Mouse (Mus musculus): ENCODE data around the gene Rnf148. TPM values are rescaled to one million over a fixed set of nuclear protein-coding genes. Genes with fewer than 3 reads are reported as not detected.

The Rnf148 gene
- not detected in 2 replicates for polyA plus RNA-seq (2011; ENCODE audit: insufficient read depth, insufficient read length, low replicate concordance, missing spikeins)

DNA sequence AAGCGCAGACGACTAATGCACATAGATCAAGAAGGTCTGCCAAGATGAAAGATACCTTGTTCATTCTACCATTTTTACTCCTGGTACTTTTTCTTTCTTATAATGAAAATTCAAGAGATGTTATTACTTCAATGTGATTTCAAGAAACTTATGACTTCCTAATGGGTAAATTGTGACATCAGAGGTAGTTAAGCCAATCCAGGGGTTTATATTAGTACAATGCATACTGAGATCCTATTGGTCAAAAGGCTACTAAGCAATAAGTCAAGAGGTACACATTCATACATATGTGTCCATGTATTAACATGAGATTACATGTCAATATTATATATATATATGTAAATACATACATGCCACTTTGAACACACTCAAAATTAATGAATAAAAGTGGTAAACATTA, at the start of gene Rnf148:
Gene Rnf148 (minus strand): TSS at position 101 of the 400 bp plus-strand sequence.
- TF ChIP-seq POLR2A (IDR thresholded peaks at IDR 0.05; ENCODE audit: borderline replicate concordance, control insufficient read depth, low read depth, low read length) (no peak), CTCF (IDR thresholded peaks at IDR 0.05; ENCODE audit: control insufficient read depth, insufficient read depth, low read length) (no peak)
- H3K27ac ChIP-seq (ENCODE audit: control insufficient read depth, insufficient read depth, low read depth, low read length, poor library complexity), result no peak within 1 kb of the TSS
- no peak within 1 kb of the TSS for H3K4me3 ChIP-seq (replicated peaks; ENCODE audit: control insufficient read depth, low read depth, low read length)
- WGBS, result 87% methylated on average over 2 of the region's 2 CpGs
- no peaks in the 10 kb centered on the region for H3K4me1 ChIP-seq (ENCODE audit: control insufficient read depth, insufficient read depth, low read length)

DNA sequence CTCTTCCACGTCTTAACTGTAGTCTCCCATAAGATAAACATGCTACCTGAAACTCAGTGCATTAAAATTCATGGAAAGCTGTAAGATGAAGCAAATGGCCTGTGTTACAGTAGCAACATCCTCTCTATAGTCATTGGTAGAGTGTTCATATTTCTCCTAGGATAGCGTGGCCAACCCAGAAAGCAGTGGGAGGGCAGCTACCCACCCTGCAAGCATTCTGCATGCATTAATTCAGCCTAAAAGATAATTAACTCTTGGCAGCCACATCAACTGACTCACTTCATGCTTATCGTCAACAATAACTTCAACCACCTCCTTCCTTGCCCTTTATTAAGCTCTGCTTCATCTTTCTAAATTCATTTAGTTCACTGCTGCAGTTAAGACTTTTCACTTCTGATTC, 45.9 kb upstream of the Rnf148 start:
- WGBS, result 78% methylated on average over 3 of the region's 3 CpGs
- H3K4me1 ChIP-seq (ENCODE audit: control insufficient read depth, insufficient read depth, low read length), result no peaks in the 10 kb centered on the region
- TF ChIP-seq CTCF (IDR thresholded peaks at IDR 0.05; ENCODE audit: control insufficient read depth, insufficient read depth, low read length) (no peak), POLR2A (IDR thresholded peaks at IDR 0.05; ENCODE audit: borderline replicate concordance, control insufficient read depth, low read depth, low read length) (no peak)
- no peak overlapping the region for H3K27ac ChIP-seq (ENCODE audit: control insufficient read depth, insufficient read depth, low read depth, low read length, poor library complexity)
- H3K4me3 ChIP-seq (replicated peaks; ENCODE audit: control insufficient read depth, low read depth, low read length), result no peak overlapping the region

DNA sequence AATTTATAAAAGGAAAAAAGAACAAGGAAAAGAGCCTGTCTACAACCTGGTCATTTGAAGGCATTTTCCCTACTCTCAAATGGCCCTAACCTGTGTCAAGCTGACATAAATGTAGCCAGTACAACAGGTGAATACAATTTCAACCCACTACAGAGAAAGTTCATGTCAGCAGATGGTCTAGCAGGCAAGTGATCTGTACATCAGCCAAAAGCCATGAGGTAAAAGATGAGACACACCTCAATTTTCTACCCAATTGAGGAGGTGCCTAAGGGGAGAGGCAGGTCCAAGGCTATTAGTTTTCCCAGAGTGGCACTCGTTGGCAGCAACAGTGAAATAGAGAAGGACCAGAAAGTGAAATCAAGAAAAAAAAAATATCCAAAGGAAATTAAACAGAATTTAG, 23.2 kb upstream of the Rnf148 start:
- WGBS, result 65% methylated on average over 1 of the region's 1 CpGs
- no peak overlapping the region for H3K4me3 ChIP-seq (replicated peaks; ENCODE audit: control insufficient read depth, low read depth, low read length)
- no peak for TF ChIP-seq CTCF (IDR thresholded peaks at IDR 0.05; ENCODE audit: control insufficient read depth, insufficient read depth, low read length)
- TF ChIP-seq POLR2A (IDR thresholded peaks at IDR 0.05; ENCODE audit: borderline replicate concordance, control insufficient read depth, low read depth, low read length), result no peak
- no peaks in the 10 kb centered on the region for H3K4me1 ChIP-seq (ENCODE audit: control insufficient read depth, insufficient read depth, low read length)
- H3K27ac ChIP-seq (ENCODE audit: control insufficient read depth, insufficient read depth, low read depth, low read length, poor library complexity), result no peak overlapping the region

DNA sequence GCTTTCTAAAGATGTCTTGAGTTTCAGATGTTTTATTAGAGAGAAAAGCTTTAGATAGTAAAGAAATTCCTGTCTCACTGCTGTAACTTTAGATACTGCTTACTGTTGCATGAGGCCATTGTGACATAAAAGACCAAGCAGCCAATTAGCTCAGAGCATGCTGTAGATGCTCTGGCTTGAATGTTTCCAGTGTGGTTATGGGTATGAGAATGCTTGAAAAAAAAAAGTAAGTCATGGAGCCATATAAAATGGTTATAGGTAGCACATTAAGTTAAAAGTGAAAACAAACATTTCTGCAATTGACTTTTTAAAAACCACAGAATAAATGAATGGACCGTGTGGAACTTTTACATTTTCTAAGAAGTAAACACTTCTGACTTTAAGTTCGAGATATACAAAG, 4.7 kb downstream of the Rnf148 start, which contains the start of gene Rnf133:
Gene Rnf133 (minus strand): TSS at position 101 of the 400 bp plus-strand sequence.
- Histone ChIP-seq H3K4me3 (replicated peaks; ENCODE audit: control insufficient read depth, low read depth, low read length) (no peak within 1 kb of the TSS), H3K4me1 (ENCODE audit: control insufficient read depth, insufficient read depth, low read length) (no peaks in the 10 kb centered on the region), H3K27ac (ENCODE audit: control insufficient read depth, insufficient read depth, low read depth, low read length, poor library complexity) (no peak within 1 kb of the TSS; the same call in 1 of the 2 replicates)
- TF ChIP-seq POLR2A (IDR thresholded peaks at IDR 0.05; ENCODE audit: borderline replicate concordance, control insufficient read depth, low read depth, low read length), result no peak
- TF ChIP-seq CTCF (IDR thresholded peaks at IDR 0.05; ENCODE audit: control insufficient read depth, insufficient read depth, low read length), result no peak
- 74% methylated on average over 2 of the region's 2 CpGs for WGBS

DNA sequence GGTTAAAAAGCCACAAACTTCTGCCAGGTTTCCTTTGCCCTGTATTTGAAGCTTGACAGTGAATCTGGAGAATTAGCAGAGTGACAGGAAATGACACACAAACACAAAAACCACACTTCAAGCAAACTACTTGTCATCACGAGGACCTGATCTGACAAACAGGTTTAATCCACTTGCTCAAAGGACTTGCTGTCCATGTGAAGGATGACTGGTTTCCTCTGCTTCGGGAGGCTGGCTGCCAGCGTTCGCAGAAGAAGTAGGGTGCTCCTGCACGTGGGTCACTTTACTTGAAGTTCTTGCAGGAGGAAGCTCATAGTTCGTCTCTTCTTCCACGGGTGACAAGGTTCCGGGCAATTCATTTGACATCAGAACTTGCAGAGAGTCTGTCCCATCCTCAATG, 6.2 kb downstream of the Rnf148 start:
- no peak for TF ChIP-seq POLR2A (IDR thresholded peaks at IDR 0.05; ENCODE audit: borderline replicate concordance, control insufficient read depth, low read depth, low read length)
- TF ChIP-seq CTCF (IDR thresholded peaks at IDR 0.05; ENCODE audit: control insufficient read depth, insufficient read depth, low read length), result no peak
- no peak overlapping the region for H3K27ac ChIP-seq (ENCODE audit: control insufficient read depth, insufficient read depth, low read depth, low read length, poor library complexity)
- no peaks in the 10 kb centered on the region for H3K4me1 ChIP-seq (ENCODE audit: control insufficient read depth, insufficient read depth, low read length)
- 5% methylated on average over 8 of the region's 8 CpGs for WGBS
- H3K4me3 ChIP-seq (replicated peaks; ENCODE audit: control insufficient read depth, low read depth, low read length), result no peak overlapping the region

DNA sequence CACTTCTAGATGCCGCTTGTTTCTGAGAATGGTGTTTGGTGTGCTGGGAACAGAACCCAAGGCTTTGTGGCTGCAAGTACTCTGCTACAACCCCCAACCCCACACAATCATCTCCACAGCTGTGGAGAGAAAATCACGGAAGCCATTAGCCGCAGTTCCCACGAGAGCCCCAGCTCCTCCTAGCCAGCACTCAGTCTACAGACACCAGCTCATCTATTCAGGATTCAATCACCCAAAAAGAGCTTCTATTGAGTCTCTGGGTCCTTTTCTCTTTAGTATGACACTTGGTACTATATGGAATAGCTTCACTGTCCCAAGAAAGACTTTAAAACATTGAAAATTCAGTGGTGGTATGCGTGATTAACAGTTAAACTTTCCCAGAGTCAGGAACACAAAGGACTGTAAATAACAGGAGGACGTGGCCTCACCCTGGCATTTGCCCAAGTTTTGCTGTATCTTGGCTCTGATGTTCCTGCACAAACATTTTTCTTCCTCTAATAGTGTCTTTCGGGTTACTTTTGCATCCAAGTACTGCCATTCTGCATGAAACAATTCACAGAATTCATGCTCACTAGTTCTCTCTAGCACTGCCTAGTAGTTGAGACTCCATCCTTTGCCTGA, 7.2 kb downstream of the Rnf148 start:
- WGBS, result 69% methylated on average over 7 of the region's 7 CpGs
- Histone ChIP-seq H3K27ac (ENCODE audit: control insufficient read depth, insufficient read depth, low read depth, low read length, poor library complexity) (no peak overlapping the region), H3K4me3 (replicated peaks; ENCODE audit: control insufficient read depth, low read depth, low read length) (no peak overlapping the region), H3K4me1 (ENCODE audit: control insufficient read depth, insufficient read depth, low read length) (no peaks in the 10 kb centered on the region)
- TF ChIP-seq POLR2A (IDR thresholded peaks at IDR 0.05; ENCODE audit: borderline replicate concordance, control insufficient read depth, low read depth, low read length) (no peak), CTCF (IDR thresholded peaks at IDR 0.05; ENCODE audit: control insufficient read depth, insufficient read depth, low read length) (no peak)

DNA sequence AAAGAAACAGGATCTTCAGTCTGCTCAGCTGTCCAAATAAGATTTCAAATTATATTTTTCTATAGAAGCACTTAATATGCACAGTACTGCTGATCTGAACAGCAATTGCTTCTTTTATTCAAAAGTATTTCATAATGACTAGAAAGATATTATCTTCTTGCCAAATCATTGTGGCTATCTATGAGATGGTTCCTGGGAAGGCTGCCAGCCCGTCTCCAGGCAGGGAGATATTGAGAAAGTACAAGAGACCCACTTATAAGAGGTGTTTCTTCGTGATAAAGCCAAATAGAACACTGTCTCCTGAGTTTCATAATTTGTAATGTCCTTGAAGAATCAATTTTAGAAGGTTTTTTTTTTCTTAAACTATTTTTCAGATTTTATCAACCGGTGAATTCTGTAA, 17.9 kb downstream of the Rnf148 start:
- TF ChIP-seq CTCF (IDR thresholded peaks at IDR 0.05; ENCODE audit: control insufficient read depth, insufficient read depth, low read length), result no peak
- TF ChIP-seq POLR2A (IDR thresholded peaks at IDR 0.05; ENCODE audit: borderline replicate concordance, control insufficient read depth, low read depth, low read length), result no peak
- H3K4me1 ChIP-seq (ENCODE audit: control insufficient read depth, insufficient read depth, low read length), result no peaks in the 10 kb centered on the region
- 23% methylated on average over 3 of the region's 3 CpGs for WGBS
- H3K4me3 ChIP-seq (replicated peaks; ENCODE audit: control insufficient read depth, low read depth, low read length), result no peak overlapping the region
- H3K27ac ChIP-seq (ENCODE audit: control insufficient read depth, insufficient read depth, low read depth, low read length, poor library complexity), result no peak overlapping the region

DNA sequence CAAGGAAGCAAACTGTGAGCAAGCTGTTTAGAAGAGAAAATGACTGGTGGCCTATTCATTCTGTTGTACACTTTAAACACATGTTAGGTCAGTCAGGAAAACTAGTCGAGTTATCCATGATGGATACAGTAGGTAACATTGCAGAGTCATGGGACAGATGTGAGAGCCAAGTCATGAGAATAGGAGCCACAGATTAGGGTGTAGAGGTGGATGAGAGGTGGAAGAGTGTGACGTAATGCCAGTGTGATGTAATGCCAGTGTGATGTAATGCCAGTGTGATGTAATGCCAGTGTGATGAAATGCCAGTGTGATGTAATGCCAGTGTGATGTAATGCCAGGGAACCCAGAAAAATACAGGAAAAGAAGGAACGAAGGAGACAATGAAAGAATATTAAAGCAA, 19.7 kb downstream of the Rnf148 start:
- TF ChIP-seq POLR2A (IDR thresholded peaks at IDR 0.05; ENCODE audit: borderline replicate concordance, control insufficient read depth, low read depth, low read length) (no peak), CTCF (IDR thresholded peaks at IDR 0.05; ENCODE audit: control insufficient read depth, insufficient read depth, low read length) (no peak)
- no peaks in the 10 kb centered on the region for H3K4me1 ChIP-seq (ENCODE audit: control insufficient read depth, insufficient read depth, low read length)
- no peak overlapping the region for H3K4me3 ChIP-seq (replicated peaks; ENCODE audit: control insufficient read depth, low read depth, low read length)
- H3K27ac ChIP-seq (ENCODE audit: control insufficient read depth, insufficient read depth, low read depth, low read length, poor library complexity), result no peak overlapping the region
- WGBS, result 55% methylated on average over 3 of the region's 3 CpGs

DNA sequence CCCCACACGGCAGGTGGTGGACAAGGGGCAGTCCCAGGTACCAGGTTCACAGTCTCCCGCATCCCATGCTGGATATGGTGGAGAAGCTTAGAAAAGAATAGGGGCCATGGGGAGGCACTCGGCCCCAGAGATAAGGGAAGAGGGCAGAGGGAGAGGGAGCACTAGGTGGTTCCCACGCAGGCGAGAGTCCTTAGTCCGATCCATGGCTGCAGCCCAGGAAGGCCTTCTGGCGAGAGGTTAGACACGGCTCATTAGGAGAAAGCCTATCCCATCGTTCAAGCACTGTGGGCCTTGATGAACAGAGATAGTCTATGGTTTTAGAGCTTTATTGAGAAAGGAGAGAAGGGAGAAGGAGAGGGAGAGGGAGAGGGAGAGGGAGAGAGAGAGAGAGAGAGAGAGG, 20.9 kb downstream of the Rnf148 start:
- no peak for TF ChIP-seq POLR2A (IDR thresholded peaks at IDR 0.05; ENCODE audit: borderline replicate concordance, control insufficient read depth, low read depth, low read length)
- no peak for TF ChIP-seq CTCF (IDR thresholded peaks at IDR 0.05; ENCODE audit: control insufficient read depth, insufficient read depth, low read length)
- WGBS, result 82% methylated on average over 9 of the region's 9 CpGs
- H3K4me1 ChIP-seq (ENCODE audit: control insufficient read depth, insufficient read depth, low read length), result no peaks in the 10 kb centered on the region
- H3K27ac ChIP-seq (ENCODE audit: control insufficient read depth, insufficient read depth, low read depth, low read length, poor library complexity), result no peak overlapping the region
- no peak overlapping the region for H3K4me3 ChIP-seq (replicated peaks; ENCODE audit: control insufficient read depth, low read depth, low read length)

All from bone marrow, adult 2 months (tissue).